Mouse (Mus musculus) activated CD4-positive, CD25-positive, alpha-beta regulatory T cell (primary cell): ENCODE results near the gene Sf3b1. TPM values are rescaled to one million over a fixed set of nuclear protein-coding genes. Genes with fewer than 3 reads are reported as not detected.

ENCODE experiments used
- polyA plus RNA-seq, 2 experiments: library from polyadenylated mRNA; unstranded; fragments of 100-300 nt; shearing (Covaris generic); gene quantifications; one replicate each; pipeline ENCODE4 v1.2.1; 2017

Sf3b1 gene
- 100 to 1,000 TPM; 560 to 589 TPM for polyA plus RNA-seq

DNA sequence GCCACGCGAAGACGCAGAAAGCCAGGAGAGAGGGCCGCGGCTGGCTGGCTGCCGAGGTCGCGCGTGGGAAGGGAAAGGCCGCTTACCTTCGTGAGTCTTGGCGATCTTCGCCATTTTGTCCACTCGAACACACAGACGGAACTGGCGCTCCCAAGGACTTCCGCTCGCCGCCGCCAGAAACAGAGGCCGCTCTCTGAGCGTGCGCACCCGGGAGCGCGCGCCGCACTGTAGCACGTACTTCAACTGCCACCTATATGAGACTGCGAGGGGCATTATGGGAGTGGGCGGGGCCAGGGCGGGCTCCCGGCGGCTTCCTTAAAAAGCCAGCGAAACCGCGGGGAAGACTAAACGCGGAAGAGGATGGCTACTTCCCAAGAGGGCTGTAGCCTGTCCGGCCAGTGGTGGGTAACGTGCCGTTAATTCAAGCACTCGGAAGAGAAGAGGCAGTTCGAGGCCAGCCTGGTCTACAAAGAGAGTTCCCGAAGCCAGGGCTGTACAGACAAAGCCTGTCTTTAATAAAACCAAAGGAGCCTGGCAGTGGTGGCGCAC is at the start of gene Sf3b1:
Sf3b1 (minus strand) TSS at position 229 of the 549 bp plus-strand sequence.

DNA sequence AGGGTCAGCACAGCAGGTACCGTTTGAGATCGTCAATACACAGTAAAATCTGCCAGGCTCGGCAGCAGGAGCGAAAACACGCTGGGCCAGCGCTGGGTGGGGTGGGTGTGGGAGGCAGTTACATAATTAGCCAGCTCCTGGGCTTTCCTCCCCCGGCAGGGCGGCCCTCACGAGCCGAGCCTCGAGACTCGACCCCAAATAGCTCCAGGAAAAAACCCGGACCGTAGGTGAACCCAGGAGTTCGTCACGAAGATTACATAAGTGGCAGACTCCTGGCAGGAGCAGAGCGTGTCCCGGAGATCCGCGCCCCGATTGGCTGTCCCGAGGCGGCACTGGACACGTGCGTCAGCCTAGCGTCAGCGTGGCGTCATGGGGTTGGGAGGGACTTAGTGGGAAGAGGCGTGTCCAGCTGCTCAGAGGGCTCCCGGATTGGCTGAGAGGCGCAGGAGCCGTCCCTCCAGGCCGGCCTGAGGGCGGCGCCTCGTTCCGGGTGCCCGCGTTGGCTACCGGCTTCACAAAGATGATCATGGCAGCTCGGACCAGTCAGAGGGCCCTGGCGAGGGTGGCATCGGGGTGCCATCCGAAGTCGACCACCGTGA is 25.2 kb upstream of the Sf3b1 start, which contains the start of gene Coq10b:
Coq10b (plus strand) TSS at position 416 of the 599 bp plus-strand sequence.

Other genes starting within 250 kb of the Sf3b1 start
- gene Ankrd44, start 101.1 kb downstream of the Sf3b1 start, polyA plus RNA-seq, result 100 to 1,000 TPM; 166 to 282 TPM
- 10 to 100 TPM; 19.1 to 31.1 TPM for gene Coq10b, start 25.3 kb upstream of the Sf3b1 start, polyA plus RNA-seq
- gene Hspe1, start 60.7 kb upstream of the Sf3b1 start, polyA plus RNA-seq, result 100 to 1,000 TPM; 130 to 146 TPM
- 100 to 1,000 TPM; 122 to 145 TPM for gene Hspd1, start 60.8 kb upstream of the Sf3b1 start, polyA plus RNA-seq
- gene Mob4, start 103.8 kb upstream of the Sf3b1 start, polyA plus RNA-seq, result 100 to 1,000 TPM in 1 of 2 experiments, 10 to 100 TPM in 1; 97.4 to 122 TPM
- 1 to 10 TPM; 1.3 to 2.8 TPM for gene Rftn2, start 199.3 kb upstream of the Sf3b1 start, polyA plus RNA-seq
- 1 to 10 TPM; 2.4 to 3.0 TPM for gene Mars2, start 209.7 kb upstream of the Sf3b1 start, polyA plus RNA-seq